Mouse (Mus musculus): ENCODE data around the gene Dpp6.

DNA sequence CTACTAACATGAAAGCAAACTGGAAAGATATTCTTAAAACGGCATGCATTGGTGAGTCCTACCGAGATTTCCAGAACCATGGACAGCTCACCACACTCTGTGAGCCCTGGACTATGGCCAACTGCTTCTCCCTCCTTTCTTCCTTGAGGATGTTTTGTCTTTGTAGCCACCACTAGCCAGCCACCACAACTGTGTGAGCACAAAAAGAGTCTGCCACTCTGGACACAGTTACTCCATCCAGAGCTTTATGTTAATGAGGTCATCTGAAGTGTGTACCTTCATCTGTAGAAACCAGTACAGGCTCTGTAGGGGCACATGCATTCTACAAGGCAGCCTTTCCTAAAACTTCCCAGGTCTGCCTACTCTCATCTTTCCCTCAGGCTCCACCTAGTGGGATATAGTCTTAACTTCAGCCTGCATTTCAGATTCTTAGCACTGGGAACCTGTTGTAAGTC, 727.8 kb downstream of the Dpp6 start:
- TF ChIP-seq CTCF (IDR thresholded peaks at IDR 0.05; ENCODE audit: control insufficient read depth, insufficient read depth, insufficient read length) (no peak), MAX (IDR thresholded peaks at IDR 0.05) (no peak)

Measured in C2C12 (cell line).